Comparison of ENCODE assay signal across 11 mouse cellular contexts in genomic region chr2:168767582-168767981, GRCm38 (mm10). TPM values are rescaled to one million over a fixed set of nuclear protein-coding genes. Genes with fewer than 3 reads are reported as not detected.
DNase-seq lines count a peak whose midpoint lies in the region; ATAC-seq and TF ChIP-seq lines count a peak whose summit lies in the region.
"Had no signal": no experiment of that assay in that cellular context is flagged by ENCODE, and none has a peak within 500 bp of the region (broad histone marks: within the 10 kb centered on the region; RNA-seq: fewer than 3 reads in every experiment).

Gene Sall4 (minus strand): TSS chr2:168767943.

- H3K36me3 ChIP-seq in forebrain, embryonic 11.5 days (ENCODE audit: control insufficient read depth, insufficient read depth, low read length), result no peaks in the 10 kb centered on the region
- H3K36me3 ChIP-seq in limb, embryonic 11.5 days (ENCODE audit: control insufficient read depth, insufficient read depth, low read length), result no peaks in the 10 kb centered on the region
- H3K36me3 ChIP-seq in neural tube, embryonic 15.5 days, result no peaks in the 10 kb centered on the region

- TF ChIP-seq CTCF in left cerebral cortex, adult 2 months (IDR thresholded peaks at IDR 0.05), result no peak

- H3K27me3 ChIP-seq in forebrain, embryonic 11.5 days (ENCODE audit: control insufficient read depth, insufficient read depth, low read length), result peaks cover 17% of the 10 kb centered on the region
- no peaks in the 10 kb centered on the region for H3K27me3 ChIP-seq in limb, embryonic 11.5 days (ENCODE audit: control insufficient read depth, insufficient read depth, low read length)
- peaks cover 49% of the 10 kb centered on the region for H3K27me3 ChIP-seq in neural tube, embryonic 15.5 days (replicated peaks)

- WGBS in forebrain, embryonic 11.5 days, result 14% methylated on average over 10 of the region's 10 CpGs
- WGBS in limb, embryonic 11.5 days, result 11% methylated on average over 10 of the region's 10 CpGs
- 19% methylated on average over 10 of the region's 10 CpGs for WGBS in neural tube, embryonic 15.5 days

- H3K9ac ChIP-seq in forebrain, embryonic 11.5 days (ENCODE audit: low read length), result peak within 1 kb of the TSS; percentile 79
- peak within 1 kb of the TSS; percentile 78 for H3K9ac ChIP-seq in limb, embryonic 11.5 days (ENCODE audit: low read length)
- H3K9ac ChIP-seq in neural tube, embryonic 15.5 days (replicated peaks), result peak within 1 kb of the TSS; percentile 54

- no peak for ATAC-seq in forebrain, embryonic 11.5 days (replicated peaks; ENCODE audit: low FRiP score)
- ATAC-seq in limb, embryonic 11.5 days (ENCODE audit: insufficient number of reproducible peaks, low FRiP score, low TSS enrichment, low read depth), result no peak
- no peak for ATAC-seq in neural tube, embryonic 15.5 days (ENCODE audit: low FRiP score)
- ATAC-seq: Patski had no signal

- DNase-seq in left cerebral cortex, adult 2 months (ENCODE audit: extremely low spot score in 1 of 2, low spot score in 2 of 2), result no peak
- no peak for DNase-seq in left cerebral cortex, postnatal 36 days (ENCODE audit: low spot score in 2 of 2)
- DNase-seq in forebrain, embryonic 11.5 days (ENCODE audit: low spot score), result no peak
- no peak for DNase-seq in limb, embryonic 11.5 days (ENCODE audit: low spot score)
- DNase-seq in urinary bladder, adult 2 months (ENCODE audit: low spot score), result no peak
- DNase-seq in ovary, postnatal 10 days (ENCODE audit: low spot score), result no peak
- no peak for DNase-seq in frontal cortex, adult 2 months (ENCODE audit: extremely low spot score in 1 of 2, low spot score in 1 of 2)
- DNase-seq: cerebellum, postnatal 36 days; kidney, postnatal 10 days had no signal

- peaks cover 7% of the 10 kb centered on the region; the same call in 1 of the 2 replicates for H3K4me1 ChIP-seq in forebrain, embryonic 11.5 days (replicated peaks; ENCODE audit: control insufficient read depth, insufficient read depth, low read length)
- peaks cover 9% of the 10 kb centered on the region; the same call in 1 of the 2 replicates for H3K4me1 ChIP-seq in limb, embryonic 11.5 days (ENCODE audit: control insufficient read depth, insufficient read depth, low read length)
- peaks cover 45% of the 10 kb centered on the region for H3K4me1 ChIP-seq in neural tube, embryonic 15.5 days

- 0 out of 2 replicates have a peak within 1 kb of the TSS, but pooled peaks have one; percentile 11 for H3K4me3 ChIP-seq in left cerebral cortex, adult 2 months
- peak within 1 kb of the TSS; percentile 68 for H3K4me3 ChIP-seq in forebrain, embryonic 11.5 days (ENCODE audit: low read depth, low read length)
- H3K4me3 ChIP-seq in limb, embryonic 11.5 days (ENCODE audit: low read depth, low read length), result peak within 1 kb of the TSS; percentile 57
- H3K4me3 ChIP-seq in neural tube, embryonic 15.5 days (replicated peaks), result peak within 1 kb of the TSS; percentile 52

- peak within 1 kb of the TSS; percentile 95 for H3K4me2 ChIP-seq in forebrain, embryonic 11.5 days (ENCODE audit: low read depth, low read length, severe bottlenecking)
- H3K4me2 ChIP-seq in limb, embryonic 11.5 days (ENCODE audit: low read depth, severe bottlenecking), result peak within 1 kb of the TSS; percentile 83
- H3K4me2 ChIP-seq in neural tube, embryonic 15.5 days, result peak within 1 kb of the TSS; percentile 94

- intact Hi-C loops in left cerebral cortex, adult 2 months (cut with DNase I), result loop anchor here (5.0 kb wide), 1 partner anchor 75 kb away; no protein-coding TSS in a partner anchor
- intact Hi-C loops in left cerebral cortex, postnatal 36 days (cut with DNase I), result loop anchor here (5.0 to 10.0 kb wide), 2 partner anchors 77 to 105 kb away; no protein-coding TSS in a partner anchor

- no peaks in the 10 kb centered on the region for H3K9me3 ChIP-seq in forebrain, embryonic 11.5 days (ENCODE audit: control insufficient read depth, low read length)
- H3K9me3 ChIP-seq in limb, embryonic 11.5 days (ENCODE audit: control insufficient read depth, low read length), result no peaks in the 10 kb centered on the region
- no peaks in the 10 kb centered on the region for H3K9me3 ChIP-seq in neural tube, embryonic 15.5 days (replicated peaks)

- no peak within 1 kb of the TSS for H3K27ac ChIP-seq in left cerebral cortex, adult 2 months
- H3K27ac ChIP-seq in forebrain, embryonic 11.5 days (ENCODE audit: low read depth, low read length), result peak within 1 kb of the TSS; percentile 74
- no peak within 1 kb of the TSS for H3K27ac ChIP-seq in limb, embryonic 11.5 days (replicated peaks; ENCODE audit: low read depth, low read length)
- no peak within 1 kb of the TSS for H3K27ac ChIP-seq in neural tube, embryonic 15.5 days (replicated peaks)

RNA-seq across cellular contexts. Expression of gene Sall4, which starts in this region (rescaled TPM):
- total RNA-seq in left cerebral cortex, adult 2 months (2021), result under 1 TPM; 0.14 to 0.51 TPM
- total RNA-seq in left cerebral cortex, postnatal 36 days (2021), result under 1 TPM in 1 of 2 experiments, not detected in 1; 0.18 TPM
- polyA plus RNA-seq in forebrain, embryonic 11.5 days (2014; fragmentation: Nextera tagmentation; extraction: Ambion mirVana), result 10.4 and 10.9 TPM in 2 replicates
- polyA plus RNA-seq in limb, embryonic 11.5 days (2014; fragmentation: Nextera tagmentation; extraction: Ambion mirVana), result 12.5 and 16.8 TPM in 2 replicates
- 0.49 and 0.72 TPM in 2 replicates for polyA plus RNA-seq in neural tube, embryonic 15.5 days (2015; fragmentation: Nextera tagmentation; extraction: Ambion mirVana)
- 0.15 and 0.16 TPM in 2 replicates for polyA plus RNA-seq in urinary bladder, adult 2 months (2012; rRNA removed)
- polyA plus RNA-seq in frontal cortex, adult 2 months (2012; rRNA removed), result 0.22 and 0.74 TPM in 2 replicates
- polyA plus RNA-seq: Patski had no signal

Comparison
In these comparisons a context has a peak if more than half of its experiments do, and no peak if none do; other contexts are left out.
1. H3K4me3 ChIP-seq: peak in every context shown above with its lines; median percentile 68 in forebrain, embryonic 11.5 days; 57 in limb, embryonic 11.5 days; 52 in neural tube, embryonic 15.5 days; 11 in left cerebral cortex, adult 2 months.